Mouse (Mus musculus) embryonic facial prominence, embryonic 13.5 days (tissue): Measurements from ENCODE around the gene Ndufv3. TPM values are rescaled to one million over a fixed set of nuclear protein-coding genes. Genes with fewer than 3 reads are reported as not detected.
A peak's percentile ranks its signal among the peaks of the same experiment; 100 is the strongest.

Source experiments
- ATAC-seq: fragments of 200-750 bp; cut with Nextera tagmentation; 2 replicates; pipeline ENCODE4 v1.8.0; 2017; ENCODE audit warnings: low read depth; ENCODE audit not compliant: insufficient number of reproducible peaks, insufficient read depth, low FRiP score, low TSS enrichment
- H3K27ac ChIP-seq: fragments of 300-500 bp; sonication (generic); 2 replicates; pipeline ENCODE4 v1.5.1; 2015; ENCODE audit warnings: moderate library complexity, mild to moderate bottlenecking, inconsistent platforms
- H3K27me3 ChIP-seq: fragments of 300-500 bp; sonication (generic); 2 replicates; pipeline ENCODE4 v1.6.1; 2015; ENCODE audit warnings: mild to moderate bottlenecking, inconsistent platforms
- H3K36me3 ChIP-seq: fragments of 300-500 bp; sonication (generic); 2 replicates; pipeline ENCODE4 v1.6.1; 2015; ENCODE audit warnings: mild to moderate bottlenecking, inconsistent platforms
- H3K4me1 ChIP-seq: fragments of 300-500 bp; sonication (generic); 2 replicates; pipeline ENCODE4 v1.6.1; 2015; ENCODE audit warnings: inconsistent platforms
- H3K4me2 ChIP-seq: fragments of 300-500 bp; sonication (generic); 2 replicates; pipeline ENCODE4 v1.6.1; 2015; ENCODE audit warnings: moderate library complexity, mild to moderate bottlenecking, inconsistent platforms
- H3K4me3 ChIP-seq: fragments of 300-500 bp; sonication (generic); 2 replicates; pipeline ENCODE4 v1.5.1; 2015; ENCODE audit warnings: mild to moderate bottlenecking, inconsistent platforms
- H3K9ac ChIP-seq: fragments of 300-500 bp; sonication (generic); 2 replicates; pipeline ENCODE4 v1.6.1; 2015; ENCODE audit warnings: mild to moderate bottlenecking, inconsistent platforms
- H3K9me3 ChIP-seq: fragments of 300-500 bp; sonication (generic); 2 replicates; pipeline ENCODE4 v1.6.1; 2016; ENCODE audit warnings: inconsistent platforms
- WGBS: fragments of 180-500 bp; shearing (Covaris S2); methylation state at CpG from one replicate; pipeline ENCODE4 v1.1.7; 2015; ENCODE audit warnings: mixed read lengths; 5-methylcytosine and 5-hydroxymethylcytosine counted together
- polyA plus RNA-seq: library from polyadenylated mRNA; unstranded; fragments of >200 nt; fragmentation: Nextera tagmentation; extraction: Ambion mirVana; gene quantifications from 2 replicates; pipeline ENCODE4 v1.2.1, GENCODE M21; 2015

Gene Ndufv3
- polyA plus RNA-seq: 237 and 238 TPM in 2 replicates

GRCm38 (mm10) chr17:31519946-31520838 is at the start of gene Ndufv3, which contains the start of gene Wdr4:
Gene Ndufv3 (plus strand): TSS chr17:31520115.
Gene Wdr4 (minus strand): TSS chr17:31519980.
- Histone ChIP-seq H3K4me3 (peak within 1 kb of the TSS; percentile 84), H3K4me2 (peak within 1 kb of the TSS; percentile 73), H3K4me1 (peaks cover 23% of the 10 kb centered on the region), H3K9ac (peak within 1 kb of the TSS; percentile 84), H3K36me3 (peaks cover 19% of the 10 kb centered on the region), H3K27me3 (no peaks in the 10 kb centered on the region), H3K9me3 (no peaks in the 10 kb centered on the region), H3K27ac (peak within 1 kb of the TSS; percentile 76)
- ATAC-seq: peak; percentile 95
- WGBS: under 1% methylated on average over 45 of the region's 45 CpGs

- Histone ChIP-seq H3K9me3 (no peaks in the 10 kb centered on the region; the same call in 1 of the 2 replicates), H3K27ac (no peak overlapping the region), H3K9ac (no peak overlapping the region), H3K4me1 (no peaks in the 10 kb centered on the region), H3K4me3 (no peak overlapping the region), H3K4me2 (no peak overlapping the region), H3K27me3 (no peaks in the 10 kb centered on the region), H3K36me3 (peaks cover 69% of the 10 kb centered on the region)
- 93% methylated on average over 5 of the region's 5 CpGs for WGBS
- no peak for ATAC-seq
Measured at GRCm38 (mm10) chr17:31470766-31471418, 49.0 kb upstream of the Ndufv3 start.

GRCm38 (mm10) chr17:31474388-31474787 is 45.5 kb upstream of the Ndufv3 start:
- no peak for ATAC-seq
- Histone ChIP-seq H3K4me3 (no peak overlapping the region), H3K27me3 (no peaks in the 10 kb centered on the region), H3K9me3 (no peaks in the 10 kb centered on the region), H3K4me1 (no peaks in the 10 kb centered on the region; the same call in 1 of the 2 replicates), H3K36me3 (peaks cover 53% of the 10 kb centered on the region), H3K9ac (no peak overlapping the region), H3K27ac (no peak overlapping the region), H3K4me2 (no peak overlapping the region)
- 84% methylated on average over 6 of the region's 6 CpGs for WGBS

GRCm38 (mm10) chr17:31478606-31479005 is 41.3 kb upstream of the Ndufv3 start:
- 78% methylated on average over 7 of the region's 7 CpGs for WGBS
- Histone ChIP-seq H3K4me3 (no peak overlapping the region), H3K4me1 (no peaks in the 10 kb centered on the region; the same call in 1 of the 2 replicates), H3K9me3 (no peaks in the 10 kb centered on the region), H3K27me3 (no peaks in the 10 kb centered on the region), H3K9ac (no peak overlapping the region), H3K4me2 (no peak overlapping the region), H3K27ac (no peak overlapping the region), H3K36me3 (peaks cover 21% of the 10 kb centered on the region)
- no peak for ATAC-seq

GRCm38 (mm10) chr17:31479108-31479844 is 40.6 kb upstream of the Ndufv3 start:
- H3K27ac ChIP-seq: no peak overlapping the region
- H3K4me2 ChIP-seq: no peak overlapping the region
- no peaks in the 10 kb centered on the region; the same call in 1 of the 2 replicates for H3K4me1 ChIP-seq
- ATAC-seq: no peak
- no peak overlapping the region for H3K9ac ChIP-seq
- no peaks in the 10 kb centered on the region for H3K27me3 ChIP-seq
- peaks cover 19% of the 10 kb centered on the region for H3K36me3 ChIP-seq
- H3K9me3 ChIP-seq: no peaks in the 10 kb centered on the region
- no peak overlapping the region for H3K4me3 ChIP-seq
- 43% methylated on average over 11 of the region's 11 CpGs for WGBS

GRCm38 (mm10) chr17:31486616-31487198 is 33.2 kb upstream of the Ndufv3 start:
- H3K9ac ChIP-seq: no peak overlapping the region
- ATAC-seq: no peak
- no peak overlapping the region for H3K4me2 ChIP-seq
- H3K4me3 ChIP-seq: no peak overlapping the region
- 0 out of 2 replicates have a peak, but pooled peaks cover 6% of the 10 kb centered on the region for H3K4me1 ChIP-seq
- no peaks in the 10 kb centered on the region for H3K36me3 ChIP-seq
- WGBS: 61% methylated on average over 10 of the region's 10 CpGs
- H3K27me3 ChIP-seq: no peaks in the 10 kb centered on the region
- no peaks in the 10 kb centered on the region for H3K9me3 ChIP-seq
- no peak overlapping the region for H3K27ac ChIP-seq

GRCm38 (mm10) chr17:31487433-31488060 is 32.4 kb upstream of the Ndufv3 start:
- H3K27ac ChIP-seq: no peak overlapping the region
- no peak overlapping the region for H3K4me2 ChIP-seq
- no peaks in the 10 kb centered on the region for H3K27me3 ChIP-seq
- ATAC-seq: no peak
- no peak overlapping the region for H3K4me3 ChIP-seq
- H3K9ac ChIP-seq: no peak overlapping the region
- H3K9me3 ChIP-seq: no peaks in the 10 kb centered on the region
- 22% methylated on average over 6 of the region's 6 CpGs for WGBS
- H3K4me1 ChIP-seq: 0 out of 2 replicates have a peak, but pooled peaks cover 6% of the 10 kb centered on the region
- no peaks in the 10 kb centered on the region for H3K36me3 ChIP-seq

GRCm38 (mm10) chr17:31491355-31491754 is 28.6 kb upstream of the Ndufv3 start:
- Histone ChIP-seq H3K4me1 (0 out of 2 replicates have a peak, but pooled peaks cover 6% of the 10 kb centered on the region), H3K9ac (no peak overlapping the region), H3K4me2 (no peak overlapping the region), H3K27ac (no peak overlapping the region), H3K27me3 (no peaks in the 10 kb centered on the region), H3K36me3 (peaks cover 16% of the 10 kb centered on the region), H3K4me3 (no peak overlapping the region), H3K9me3 (no peaks in the 10 kb centered on the region)
- ATAC-seq: no peak

- no peak overlapping the region for H3K4me3 ChIP-seq
- no peak for ATAC-seq
- peaks cover 26% of the 10 kb centered on the region for H3K36me3 ChIP-seq
- no peaks in the 10 kb centered on the region for H3K27me3 ChIP-seq
- 0% methylated on average over 2 of the region's 2 CpGs for WGBS
- no peak overlapping the region for H3K4me2 ChIP-seq
- peak overlapping the region; percentile 60 for H3K27ac ChIP-seq
- H3K9ac ChIP-seq: no peak overlapping the region
- H3K9me3 ChIP-seq: no peaks in the 10 kb centered on the region
- H3K4me1 ChIP-seq: no peaks in the 10 kb centered on the region
Measured at GRCm38 (mm10) chr17:31492416-31492815, 27.5 kb upstream of the Ndufv3 start.

GRCm38 (mm10) chr17:31494989-31495388 is 24.9 kb upstream of the Ndufv3 start:
- Histone ChIP-seq H3K27me3 (no peaks in the 10 kb centered on the region), H3K36me3 (peaks cover 52% of the 10 kb centered on the region), H3K4me3 (no peak overlapping the region), H3K9me3 (no peaks in the 10 kb centered on the region), H3K4me1 (no peaks in the 10 kb centered on the region), H3K9ac (no peak overlapping the region), H3K4me2 (no peak overlapping the region), H3K27ac (no peak overlapping the region)
- 72% methylated on average over 1 of the region's 1 CpGs for WGBS
- ATAC-seq: no peak

GRCm38 (mm10) chr17:31497726-31498125 is 22.2 kb upstream of the Ndufv3 start:
- Histone ChIP-seq H3K9ac (no peak overlapping the region), H3K4me2 (no peak overlapping the region), H3K4me1 (no peaks in the 10 kb centered on the region), H3K9me3 (no peaks in the 10 kb centered on the region), H3K36me3 (peaks cover 79% of the 10 kb centered on the region), H3K27me3 (no peaks in the 10 kb centered on the region), H3K4me3 (no peak overlapping the region), H3K27ac (no peak overlapping the region)
- ATAC-seq: no peak
- 83% methylated on average over 6 of the region's 6 CpGs for WGBS
